Mouse (Mus musculus): ENCODE measurements around the gene Grm5.

GRCm38 (mm10) chr7:87734511-87734910 is 150.5 kb downstream of the Grm5 start:
- no peak for TF ChIP-seq CTCF (IDR thresholded peaks at IDR 0.05; ENCODE audit: control insufficient read depth, insufficient read depth, insufficient read length)
- no peak for TF ChIP-seq MYOD1 (IDR thresholded peaks at IDR 0.05; ENCODE audit: control insufficient read depth, insufficient read length, low read depth)
- no peak for TF ChIP-seq CEBPB (IDR thresholded peaks at IDR 0.05; ENCODE audit: low read depth)

All from C2C12 (cell line).